Mouse (Mus musculus) erythroblast, embryonic 14.5 days (primary cell): Measurements from ENCODE around the gene Zfp534. TPM values are rescaled to one million over a fixed set of nuclear protein-coding genes. Genes with fewer than 3 reads are reported as not detected.
"Not testable (repeated sequence)": the region's sequence is repeated elsewhere in the genome, so short reads cannot be mapped to it uniquely, and the experiment has no call there.

ENCODE experiments used
- H3K27me3 ChIP-seq: 2 replicates; pipeline ENCODE4 v1.6.1; 2012; ENCODE audit warnings: inconsistent platforms; ENCODE audit not compliant: control insufficient read depth
- H3K36me3 ChIP-seq: 2 replicates; pipeline ENCODE4 v1.6.1; 2012; ENCODE audit warnings: mild to moderate bottlenecking, inconsistent platforms; ENCODE audit not compliant: control insufficient read depth
- H3K4me1 ChIP-seq: 2 replicates; pipeline ENCODE4 v1.6.1; 2012; ENCODE audit warnings: inconsistent platforms; ENCODE audit not compliant: control insufficient read depth
- H3K4me3 ChIP-seq: replicated peaks from 2 replicates; pipeline ENCODE3; 2012; ENCODE audit warnings: moderate library complexity, mild to moderate bottlenecking, inconsistent platforms
- H3K9me3 ChIP-seq: 2 replicates; pipeline ENCODE4 v1.6.1; 2012; ENCODE audit warnings: low read length, inconsistent platforms, mixed read lengths; ENCODE audit not compliant: control insufficient read depth
- polyA plus RNA-seq: library from polyadenylated mRNA; stranded (reverse); fragments of >175 nt; gene quantifications from 2 replicates; pipeline ENCODE4 v1.2.3, GENCODE M21; 2012

The Zfp534 gene
- polyA plus RNA-seq: 0.01 TPM in 1 of 2 replicates, not detected in the other

DNA sequence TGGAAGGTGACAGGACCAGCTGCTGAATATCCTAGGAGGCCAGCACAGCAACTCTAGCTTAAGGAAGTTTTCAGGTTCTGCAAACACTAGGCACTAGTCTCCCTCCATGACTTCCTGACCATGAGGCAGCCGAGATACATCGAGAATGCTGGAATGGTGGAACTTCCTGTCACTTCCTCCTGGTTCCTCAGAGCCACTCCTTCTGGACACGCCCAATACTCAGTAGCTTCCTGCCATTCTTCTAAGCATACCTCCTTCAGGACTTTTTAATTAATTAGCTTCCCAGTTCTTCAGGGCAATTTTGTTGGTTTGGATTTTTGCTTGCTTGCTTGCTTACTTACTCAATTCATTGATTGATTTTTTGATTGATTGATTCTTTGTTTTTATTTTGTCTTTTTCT, at the start of gene Zfp534:
Gene Zfp534, minus strand, starts transcription at position 101 of the 400 bp plus-strand sequence.
- not testable (repeated sequence) for H3K9me3 ChIP-seq, H3K36me3 ChIP-seq, H3K27me3 ChIP-seq, H3K4me1 ChIP-seq, H3K4me3 ChIP-seq

DNA sequence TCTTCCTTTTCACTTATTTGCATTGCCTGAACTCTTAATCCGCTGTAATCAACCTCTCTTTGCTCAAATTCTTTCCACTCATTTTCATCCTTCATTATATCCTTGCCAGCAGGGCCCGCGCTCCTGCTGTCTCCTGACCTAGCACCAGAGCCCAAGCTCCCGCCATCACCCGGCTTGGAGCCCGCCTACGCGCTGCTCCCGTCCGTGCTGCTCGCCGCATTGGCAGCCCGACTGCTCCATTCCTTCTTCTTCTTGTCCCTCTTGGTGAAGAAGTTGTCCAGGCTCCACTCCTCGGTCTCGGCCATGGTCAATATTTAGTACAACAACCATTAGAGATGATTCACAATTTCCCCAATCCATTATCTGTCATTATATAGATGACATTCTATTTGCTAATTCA, 43.9 kb upstream of the Zfp534 start:
- not testable (repeated sequence) for H3K36me3 ChIP-seq, H3K4me3 ChIP-seq, H3K27me3 ChIP-seq, H3K9me3 ChIP-seq, H3K4me1 ChIP-seq

DNA sequence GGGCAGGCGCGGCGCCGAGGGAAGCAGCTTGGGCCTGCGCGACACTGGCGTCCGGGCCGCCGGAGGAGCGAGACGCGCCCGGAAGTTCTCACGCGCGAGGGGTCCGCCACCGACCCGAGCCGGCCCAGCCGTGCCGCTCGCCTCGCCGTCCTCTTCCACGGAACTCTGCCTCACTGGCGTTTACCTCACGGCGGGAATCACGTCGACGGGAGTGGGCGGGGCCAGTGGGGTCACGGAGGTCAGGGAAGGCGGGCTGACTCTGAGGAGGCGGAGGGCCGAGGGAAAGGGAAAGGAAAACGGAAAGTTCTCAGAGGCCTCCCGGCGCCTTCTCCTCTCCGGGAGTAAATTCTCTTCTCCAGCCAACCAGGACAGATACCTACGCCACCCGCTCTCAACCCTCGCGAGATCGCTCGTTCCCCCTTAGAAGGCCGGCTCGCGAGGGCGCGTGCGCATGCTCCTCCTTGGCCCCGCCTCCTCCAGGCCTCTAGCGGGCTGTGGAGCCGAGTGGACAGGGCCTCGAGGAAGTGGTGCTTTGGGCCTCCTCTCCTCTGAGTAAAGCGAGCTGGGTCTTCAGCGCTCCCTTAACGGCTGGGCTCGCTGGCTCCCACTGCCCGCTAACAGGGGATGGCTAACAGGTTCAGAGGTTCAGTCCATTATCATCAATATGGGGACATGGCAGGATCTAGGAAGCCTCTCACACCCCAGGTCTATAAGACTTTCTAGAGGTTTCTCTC, 36.5 kb upstream of the Zfp534 start:
- not testable (repeated sequence) for H3K4me3 ChIP-seq, H3K27me3 ChIP-seq, H3K36me3 ChIP-seq, H3K4me1 ChIP-seq, H3K9me3 ChIP-seq

DNA sequence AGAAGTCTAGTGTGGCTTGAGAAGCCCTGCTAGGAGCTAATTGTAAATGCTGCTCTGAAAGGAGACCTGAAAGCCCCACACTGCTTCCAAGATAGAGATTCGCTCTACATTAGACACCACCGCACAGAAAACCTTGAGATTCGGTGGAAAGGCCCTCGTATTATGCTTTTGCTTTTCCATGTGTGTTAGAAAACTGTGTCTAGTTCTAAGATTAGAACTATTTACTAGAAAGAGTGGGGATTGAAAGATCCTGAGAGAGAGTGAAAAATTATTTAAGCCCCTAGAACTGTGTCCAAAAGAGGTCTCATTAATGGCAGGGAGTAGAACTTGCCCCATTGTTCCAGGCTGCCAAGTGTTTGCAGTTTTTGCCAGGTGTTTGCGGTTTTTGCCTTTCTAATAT, 47.1 kb downstream of the Zfp534 start:
- not testable (repeated sequence) for H3K27me3 ChIP-seq, H3K9me3 ChIP-seq, H3K4me3 ChIP-seq, H3K4me1 ChIP-seq, H3K36me3 ChIP-seq

DNA sequence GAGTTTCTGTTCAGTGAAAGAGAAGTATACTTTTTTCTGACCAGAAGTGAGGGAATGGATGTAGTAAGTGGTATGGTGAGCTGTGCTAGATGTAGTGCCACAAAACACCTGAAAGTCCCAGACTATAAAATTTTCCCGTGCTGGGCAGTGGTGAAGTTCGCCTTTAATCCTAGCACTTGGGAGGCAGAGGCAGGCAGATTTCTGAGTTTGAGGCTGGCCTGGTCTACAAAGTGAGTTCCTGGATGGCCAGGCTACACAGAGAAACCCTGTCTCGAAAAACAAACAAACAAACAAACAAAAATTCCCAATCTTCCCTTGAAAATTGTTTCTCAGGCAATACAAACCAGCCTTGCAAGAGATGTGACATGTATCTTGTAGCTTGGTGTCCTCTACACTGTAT, 54.9 kb downstream of the Zfp534 start:
- not testable (repeated sequence) for H3K27me3 ChIP-seq

DNA sequence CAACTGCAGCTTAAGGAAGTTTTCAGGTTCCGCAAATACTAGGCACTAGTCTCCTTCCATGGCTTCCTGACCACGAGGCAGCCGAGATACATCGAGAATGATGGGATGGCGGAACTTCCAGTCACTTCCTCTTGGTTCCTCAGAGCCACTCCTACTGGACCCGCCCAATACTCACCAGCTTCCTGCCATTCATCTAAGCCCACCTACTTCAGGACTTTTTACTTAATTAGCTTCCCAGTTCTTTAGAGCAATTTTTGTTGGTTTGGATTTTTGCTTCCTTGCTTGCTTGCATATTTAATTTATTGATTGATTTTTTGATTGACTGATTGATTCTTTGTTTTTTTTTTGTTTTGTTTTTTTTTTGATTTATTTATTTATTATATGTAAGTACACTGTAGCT, 59.9 kb downstream of the Zfp534 start, which contains the start of gene Zfp979:
Gene Zfp979, minus strand, starts transcription at position 101 of the 400 bp plus-strand sequence.
- not testable (repeated sequence) for H3K9me3 ChIP-seq, H3K4me3 ChIP-seq, H3K36me3 ChIP-seq, H3K4me1 ChIP-seq, H3K27me3 ChIP-seq

More for the DNA sequence above, 54.9 kb downstream of the Zfp534 start:
- H3K4me1 ChIP-seq, H3K9me3 ChIP-seq, H3K36me3 ChIP-seq, H3K4me3 ChIP-seq: not testable (repeated sequence)

DNA sequence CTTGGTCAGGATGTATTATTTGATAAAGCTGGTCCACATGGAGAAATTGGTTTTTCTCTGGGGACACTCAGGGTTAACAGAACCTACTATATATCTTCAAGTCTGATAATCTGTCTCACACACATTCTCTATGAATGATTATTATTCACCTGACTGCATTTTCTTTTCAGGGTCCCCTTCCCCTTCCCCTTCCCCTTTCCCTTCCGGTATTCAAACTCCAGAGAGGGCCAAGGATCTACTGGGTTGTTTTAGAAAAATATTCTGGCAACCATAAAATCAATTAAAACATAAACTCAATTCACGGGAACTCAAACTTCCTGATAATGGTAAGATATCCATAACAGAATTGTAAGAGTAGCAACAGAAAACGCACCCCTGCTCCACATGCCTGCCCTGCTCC, 60.4 kb downstream of the Zfp534 start:
- not testable (repeated sequence) for H3K4me3 ChIP-seq, H3K4me1 ChIP-seq

DNA sequence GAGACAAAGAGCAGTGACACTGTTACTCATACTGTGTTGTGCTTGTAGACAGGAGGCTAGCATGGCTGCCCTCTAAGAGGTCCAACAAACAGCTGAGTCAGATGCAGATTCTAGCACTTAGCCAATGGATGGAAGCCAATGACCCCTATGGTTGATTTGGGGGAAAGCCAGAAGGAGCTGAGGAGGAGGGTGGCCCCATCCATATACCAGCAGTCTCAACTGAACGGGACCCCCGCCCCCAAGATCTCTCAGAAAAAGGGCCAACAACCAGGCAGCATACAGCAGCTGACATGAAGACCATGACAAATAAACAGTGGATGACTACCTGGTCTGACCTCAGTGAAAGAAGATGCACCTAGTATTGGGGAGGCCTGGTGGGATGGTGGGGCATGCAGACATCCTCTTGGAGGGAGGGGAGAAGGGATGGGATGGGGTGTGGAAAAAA, 68.5 kb downstream of the Zfp534 start:
- not testable (repeated sequence) for H3K4me3 ChIP-seq, H3K9me3 ChIP-seq, H3K27me3 ChIP-seq, H3K36me3 ChIP-seq, H3K4me1 ChIP-seq

More for the DNA sequence above, 60.4 kb downstream of the Zfp534 start:
- H3K9me3 ChIP-seq, H3K27me3 ChIP-seq, H3K36me3 ChIP-seq: not testable (repeated sequence)

Other genes with a start within 250 kb of the Zfp534 start
- gene Zfp982, start 210.1 kb downstream of the Zfp534 start, polyA plus RNA-seq: not detected in 2 replicates
- not detected in 2 replicates for gene Gm16503, start 162.3 kb downstream of the Zfp534 start, polyA plus RNA-seq
- not detected in 2 replicates for gene Zfp985, start 149.3 kb downstream of the Zfp534 start, polyA plus RNA-seq
- gene Zfp979, start 60.0 kb downstream of the Zfp534 start, polyA plus RNA-seq: 0.02 TPM in 2 replicates
- not detected in 2 replicates for gene Zfp984, start 107.2 kb upstream of the Zfp534 start, polyA plus RNA-seq
- gene Zfp933, start 145.8 kb upstream of the Zfp534 start, polyA plus RNA-seq: 0.01 TPM in 1 of 2 replicates, not detected in the other
- gene Miip, start 166.3 kb upstream of the Zfp534 start, polyA plus RNA-seq: 9.4 and 19.8 TPM in 2 replicates
- not detected in 2 replicates for gene Fv1, start 166.4 kb upstream of the Zfp534 start, polyA plus RNA-seq
- 0.89 and 1.5 TPM in 2 replicates for gene Mfn2, start 202.2 kb upstream of the Zfp534 start, polyA plus RNA-seq
- 0.14 and 0.29 TPM in 2 replicates for gene Plod1, start 234.2 kb upstream of the Zfp534 start, polyA plus RNA-seq
- 5.7 and 5.9 TPM in 2 replicates for gene 2510039O18Rik, start 238.3 kb upstream of the Zfp534 start, polyA plus RNA-seq